Mouse (Mus musculus) heart, embryonic 13.5 days (tissue): Measurements from ENCODE around the gene Nes. TPM values are rescaled to one million over a fixed set of nuclear protein-coding genes. Genes with fewer than 3 reads are reported as not detected.

Experiments used
- ATAC-seq: fragments of 200-750 bp; cut with Nextera tagmentation; 2 replicates; pipeline ENCODE4 v1.8.0; 2017; ENCODE audit warnings: moderate TSS enrichment; ENCODE audit not compliant: insufficient number of reproducible peaks, low FRiP score, low TSS enrichment; ENCODE audit errors: extremely low read depth
- H3K27ac ChIP-seq: fragments of 300-500 bp; sonication (generic); replicated peaks from 2 replicates; pipeline ENCODE4 v1.5.1; 2015; ENCODE audit warnings: moderate library complexity, mild to moderate bottlenecking, inconsistent platforms
- H3K27me3 ChIP-seq: fragments of 300-500 bp; sonication (generic); replicated peaks from 2 replicates; pipeline ENCODE4 v1.6.1; 2015; ENCODE audit warnings: mild to moderate bottlenecking, inconsistent platforms
- H3K36me3 ChIP-seq: fragments of 300-500 bp; sonication (generic); 2 replicates; pipeline ENCODE4 v1.6.1; 2015; ENCODE audit warnings: mild to moderate bottlenecking, inconsistent platforms
- H3K4me1 ChIP-seq: fragments of 300-500 bp; sonication (generic); 2 replicates; pipeline ENCODE4 v1.6.1; 2015; ENCODE audit warnings: inconsistent platforms
- H3K4me2 ChIP-seq: fragments of 300-500 bp; sonication (generic); 2 replicates; pipeline ENCODE4 v1.6.1; 2015; ENCODE audit warnings: inconsistent platforms, mild to moderate bottlenecking, moderate library complexity
- H3K4me3 ChIP-seq: fragments of 300-500 bp; sonication (generic); 2 replicates; pipeline ENCODE4 v1.5.1; 2015; ENCODE audit warnings: moderate library complexity, mild to moderate bottlenecking, inconsistent platforms
- H3K9ac ChIP-seq: fragments of 300-500 bp; sonication (generic); 2 replicates; pipeline ENCODE4 v1.6.1; 2015; ENCODE audit warnings: inconsistent platforms, mild to moderate bottlenecking, moderate library complexity
- H3K9me3 ChIP-seq: fragments of 300-500 bp; sonication (generic); 2 replicates; pipeline ENCODE4 v1.6.1; 2016; ENCODE audit warnings: inconsistent platforms
- WGBS: fragments of 180-500 bp; shearing (Covaris S2); methylation state at CpG from one replicate; pipeline ENCODE4 v1.1.7; 2015; ENCODE audit warnings: mixed read lengths; 5-methylcytosine and 5-hydroxymethylcytosine counted together
- polyA plus RNA-seq: library from polyadenylated mRNA; unstranded; fragments of >200 nt; fragmentation: Nextera tagmentation; extraction: Ambion mirVana; gene quantifications from 2 replicates; pipeline ENCODE4 v1.2.1, GENCODE M21; 2015

Gene Nes
- polyA plus RNA-seq, 1 experiment from 2014 or later: 18.9 TPM

DNA sequence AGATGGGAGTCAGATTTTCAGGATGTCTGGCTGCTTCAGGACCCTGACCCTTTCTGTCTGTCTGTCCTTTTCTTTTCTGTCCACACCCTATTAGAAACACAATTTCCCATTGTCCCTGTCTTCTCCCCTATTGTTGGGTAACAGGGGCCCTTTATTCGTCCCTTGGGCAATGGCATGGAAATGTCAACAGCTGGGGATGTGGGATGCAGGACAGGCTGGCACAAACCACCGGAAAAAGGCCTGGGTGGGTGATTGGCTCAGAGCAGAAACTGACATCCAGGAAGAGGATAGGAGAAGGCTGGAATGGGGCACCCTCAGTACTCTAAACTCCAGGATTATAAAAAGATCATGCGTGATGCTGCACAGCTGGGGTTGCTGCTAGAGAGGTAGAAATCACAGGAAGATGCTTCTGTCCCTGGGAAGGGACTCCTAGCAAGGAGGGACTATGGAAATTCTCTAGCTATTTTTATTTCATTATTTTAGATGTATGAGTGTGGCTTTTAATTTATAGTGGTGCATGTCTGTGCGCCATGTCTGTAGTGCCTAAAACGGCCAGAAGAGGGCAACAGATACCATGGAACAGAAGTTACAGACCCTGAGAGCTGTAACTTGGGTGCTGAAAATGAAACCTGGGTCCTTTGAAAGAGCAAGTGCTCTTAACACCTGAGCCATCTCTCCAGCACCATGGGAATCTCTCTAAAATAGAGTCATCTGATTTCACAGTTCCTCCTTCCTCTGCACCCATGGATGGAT is 56.7 kb downstream of the Nes start, which contains the start of gene Hapln2:
Hapln2 (minus strand) TSS at position 150 of the 753 bp plus-strand sequence.
- Histone ChIP-seq H3K9ac (no peak within 1 kb of the TSS), H3K27ac (no peak within 1 kb of the TSS), H3K9me3 (peaks cover 9% of the 10 kb centered on the region), H3K4me2 (no peak within 1 kb of the TSS), H3K4me1 (peaks cover 19% of the 10 kb centered on the region), H3K4me3 (no peak within 1 kb of the TSS), H3K36me3 (no peaks in the 10 kb centered on the region), H3K27me3 (peaks cover 92% of the 10 kb centered on the region)
- 53% methylated on average over 5 of the region's 5 CpGs for WGBS
- no peak for ATAC-seq

Other genes with a start within 250 kb of the Nes start
- 0.25 TPM in 1 of 2 replicates, not detected in the other for gene Lrrc71, start 222.5 kb upstream of the Nes start, polyA plus RNA-seq
- 0.66 and 1.5 TPM in 2 replicates for gene Ntrk1, start 175.9 kb upstream of the Nes start, polyA plus RNA-seq
- 0.06 and 0.08 TPM in 2 replicates for gene Insrr, start 174.1 kb upstream of the Nes start, polyA plus RNA-seq
- gene Pear1, start 146.8 kb upstream of the Nes start, polyA plus RNA-seq: 17.1 and 18.1 TPM in 2 replicates
- gene Sh2d2a, start 124.3 kb upstream of the Nes start, polyA plus RNA-seq: 0.04 and 0.17 TPM in 2 replicates
- 9.7 and 11.7 TPM in 2 replicates for gene Prcc, start 85.5 kb upstream of the Nes start, polyA plus RNA-seq
- 127 and 141 TPM in 2 replicates for gene Hdgf, start 64.8 kb upstream of the Nes start, polyA plus RNA-seq
- gene Mrpl24, start 51.6 kb upstream of the Nes start, polyA plus RNA-seq: 55.0 and 57.2 TPM in 2 replicates
- gene Isg20l2, start 40.8 kb upstream of the Nes start, polyA plus RNA-seq: 28.9 and 30.1 TPM in 2 replicates
- gene Rrnad1, start 40.4 kb upstream of the Nes start, polyA plus RNA-seq: 13.4 and 16.0 TPM in 2 replicates
- gene Crabp2, start 22.4 kb upstream of the Nes start, polyA plus RNA-seq: 6.2 and 8.4 TPM in 2 replicates
- gene Bcan, start 29.2 kb downstream of the Nes start, polyA plus RNA-seq: 0.07 TPM in 1 of 2 replicates, not detected in the other
- gene Hapln2, start 56.5 kb downstream of the Nes start, polyA plus RNA-seq: not detected in 2 replicates
- 18.7 and 20.9 TPM in 2 replicates for gene Gpatch4, start 72.0 kb downstream of the Nes start, polyA plus RNA-seq
- gene Naxe, start 87.4 kb downstream of the Nes start, polyA plus RNA-seq: 144 and 156 TPM in 2 replicates
- not detected in 2 replicates for gene Ttc24, start 107.2 kb downstream of the Nes start, polyA plus RNA-seq
- gene Iqgap3, start 110.9 kb downstream of the Nes start, polyA plus RNA-seq: 22.7 and 24.2 TPM in 2 replicates
- gene Mef2d, start 171.3 kb downstream of the Nes start, polyA plus RNA-seq: 35.5 and 37.1 TPM in 2 replicates